Mouse (Mus musculus): Measurements from ENCODE around the gene Csrnp3. TPM values are rescaled to one million over a fixed set of nuclear protein-coding genes. Genes with fewer than 3 reads are reported as not detected.

Gene Csrnp3
- total RNA-seq, 4 experiments from 2014 or later: 0.32 to 0.87 (median 0.63) TPM

- DNase-seq (ENCODE audit: low spot score): no peak
Measured at GRCm38 (mm10) chr2:66018711-66019110, 173.1 kb downstream of the Csrnp3 start.

DNA sequence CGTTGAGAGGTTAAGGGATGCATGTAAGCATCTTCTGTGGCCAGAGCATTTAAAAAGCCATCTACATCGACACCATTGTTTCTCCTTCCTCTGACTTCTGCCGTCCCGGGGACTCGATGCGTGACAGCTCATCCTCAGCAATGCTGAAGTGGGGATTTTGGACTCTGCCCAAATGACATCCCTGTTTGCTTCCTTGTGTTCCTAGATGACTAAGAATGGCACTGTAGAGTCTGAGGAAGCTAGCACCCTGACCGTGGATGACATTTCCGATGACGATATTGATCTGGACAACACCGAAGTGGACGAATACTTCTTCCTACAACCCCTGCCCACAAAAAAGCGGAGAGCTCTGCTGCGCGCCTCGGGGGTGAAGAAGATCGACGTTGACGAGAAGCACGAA, 173.7 kb downstream of the Csrnp3 start:
- no peak for DNase-seq (ENCODE audit: low spot score)

- no peak for DNase-seq (ENCODE audit: low spot score)
Measured at GRCm38 (mm10) chr2:66023419-66023818, 177.9 kb downstream of the Csrnp3 start.

- DNase-seq (ENCODE audit: low spot score): no peak
Measured at GRCm38 (mm10) chr2:66024837-66025236, 179.3 kb downstream of the Csrnp3 start.

GRCm38 (mm10) chr2:66028812-66029211, 183.2 kb downstream of the Csrnp3 start:
- no peak for DNase-seq (ENCODE audit: low spot score)

DNA sequence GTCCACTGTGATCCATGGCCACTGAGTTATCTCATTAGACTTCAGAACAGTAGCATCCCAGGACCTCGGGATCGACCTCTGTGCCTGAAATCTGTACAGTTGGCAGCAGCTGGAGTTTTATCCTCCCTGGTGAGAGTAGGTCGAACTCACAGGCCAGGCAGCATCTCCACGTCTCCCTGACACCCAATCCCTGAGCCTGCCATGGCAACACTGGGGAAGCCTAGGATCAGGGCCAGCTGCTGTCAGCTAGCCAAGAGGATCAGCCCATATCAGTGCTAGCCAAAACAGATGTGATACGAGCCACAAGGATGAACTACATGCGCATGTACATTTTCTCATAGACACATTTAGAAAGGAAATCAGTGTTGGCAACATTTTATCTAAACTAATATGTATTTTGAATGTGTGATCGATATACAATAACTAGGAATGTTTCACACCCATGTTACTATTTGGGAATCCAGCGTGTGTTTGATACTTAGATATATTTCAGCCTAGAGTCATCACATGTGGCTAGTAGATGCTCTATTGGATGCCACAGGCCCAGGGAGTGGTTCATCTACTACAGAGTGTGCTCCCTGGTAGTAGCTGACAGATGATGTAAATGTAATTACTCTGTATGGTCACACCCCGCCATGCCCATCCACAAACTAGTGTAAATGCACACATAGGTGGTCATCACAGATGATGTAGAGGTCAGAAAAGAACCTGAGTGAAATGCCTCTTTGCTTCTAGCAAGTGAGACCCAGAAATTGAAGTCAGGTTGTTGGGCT, 189.5 kb downstream of the Csrnp3 start:
- no peak for DNase-seq (ENCODE audit: low spot score)

GRCm38 (mm10) chr2:66040611-66041010, 195.0 kb downstream of the Csrnp3 start:
- DNase-seq (ENCODE audit: low spot score): no peak

DNA sequence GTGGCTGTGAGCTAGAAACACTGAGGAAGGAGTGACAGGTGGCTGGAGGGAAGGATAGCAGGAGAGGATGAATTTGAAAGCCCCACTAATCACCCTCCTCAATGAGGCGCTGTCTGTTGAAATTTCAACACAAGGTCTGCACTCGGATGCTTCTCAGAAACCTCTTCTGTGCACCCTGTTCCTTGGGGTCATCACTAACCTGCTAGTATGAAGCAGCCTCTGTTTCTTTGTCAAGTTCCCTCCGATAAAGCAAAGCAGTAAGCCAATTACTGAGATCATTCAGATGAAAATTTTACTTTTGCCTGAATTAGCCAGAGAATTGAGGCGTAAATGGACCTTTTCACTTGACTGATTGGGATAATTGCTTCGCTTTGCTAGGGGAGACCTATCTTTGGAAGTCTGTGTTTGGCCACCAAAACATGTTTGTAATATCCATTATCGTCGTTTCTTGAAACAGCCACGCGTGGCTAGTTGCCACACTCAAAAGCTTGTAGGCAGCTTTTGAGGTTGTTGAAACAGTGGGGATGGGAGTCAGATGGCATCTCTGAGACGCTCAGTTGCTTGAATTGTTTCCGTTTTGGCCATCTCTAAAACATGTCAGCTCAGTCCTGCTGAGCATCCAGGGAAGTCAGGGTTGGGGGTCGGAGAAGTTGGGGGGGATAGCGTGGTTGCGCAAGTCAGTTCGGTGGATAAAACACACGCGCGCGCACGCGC, 195.8 kb downstream of the Csrnp3 start:
- DNase-seq (ENCODE audit: low spot score): no peak

DNA sequence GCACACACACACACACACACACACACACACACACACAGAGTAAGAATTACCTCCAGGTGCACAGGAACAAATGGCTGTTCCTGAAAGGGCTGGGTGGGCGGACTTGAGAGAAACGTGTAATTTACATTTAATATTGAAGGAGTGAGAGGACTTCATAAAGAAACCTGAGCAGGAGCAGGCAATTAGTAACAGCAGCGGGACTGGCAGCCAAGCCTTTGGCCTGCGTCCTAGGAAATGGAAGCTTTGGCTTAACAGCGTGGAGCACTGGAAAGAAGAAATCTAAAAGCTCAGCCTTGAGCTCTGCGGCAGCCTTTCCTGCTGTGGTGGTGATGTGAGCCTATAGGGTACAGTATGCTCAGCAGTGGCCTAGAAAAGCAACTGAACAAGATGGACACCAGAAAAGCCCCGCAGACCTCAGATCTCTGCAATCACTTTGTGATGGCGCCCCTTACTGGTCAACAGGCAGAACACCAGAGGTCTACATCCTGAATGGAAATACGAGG, 196.4 kb downstream of the Csrnp3 start:
- DNase-seq (ENCODE audit: low spot score): no peak

GRCm38 (mm10) chr2:66043441-66044404, 198.2 kb downstream of the Csrnp3 start:
- no peak for DNase-seq (ENCODE audit: low spot score)

DNA sequence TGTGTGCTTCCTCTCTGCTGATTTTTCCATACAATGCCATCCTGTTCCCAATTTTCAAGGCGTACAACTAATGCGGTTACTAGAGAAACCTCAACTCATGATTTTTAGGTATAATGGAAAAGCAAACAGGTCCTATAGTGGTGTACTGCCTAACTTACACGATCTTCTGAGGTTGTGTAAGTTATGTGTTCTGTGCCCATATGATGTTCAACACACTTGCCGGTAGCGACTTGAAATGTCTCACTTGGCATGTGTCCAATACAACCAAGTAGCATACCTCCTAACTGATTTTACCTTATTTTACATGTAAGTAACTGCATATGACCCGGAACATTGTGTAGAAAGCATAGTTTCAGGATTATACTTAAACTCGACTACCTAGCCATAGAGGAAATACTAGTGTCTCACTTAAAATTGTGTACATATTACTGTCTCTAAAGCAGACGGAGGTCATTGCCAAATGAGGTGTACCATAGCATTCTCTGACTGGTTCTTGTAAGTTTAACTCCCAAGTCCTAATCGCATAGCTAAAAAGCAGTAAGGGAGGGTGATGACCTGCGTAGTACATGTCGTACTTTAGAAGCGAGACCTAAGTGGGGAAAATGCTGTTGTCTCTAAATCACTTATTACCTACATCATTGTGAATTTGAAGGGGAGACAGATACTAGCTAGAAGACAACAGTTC, 199.0 kb downstream of the Csrnp3 start:
- no peak for DNase-seq (ENCODE audit: low spot score)

GRCm38 (mm10) chr2:66063291-66063690, 217.7 kb downstream of the Csrnp3 start:
- no peak for DNase-seq (ENCODE audit: low spot score)

DNA sequence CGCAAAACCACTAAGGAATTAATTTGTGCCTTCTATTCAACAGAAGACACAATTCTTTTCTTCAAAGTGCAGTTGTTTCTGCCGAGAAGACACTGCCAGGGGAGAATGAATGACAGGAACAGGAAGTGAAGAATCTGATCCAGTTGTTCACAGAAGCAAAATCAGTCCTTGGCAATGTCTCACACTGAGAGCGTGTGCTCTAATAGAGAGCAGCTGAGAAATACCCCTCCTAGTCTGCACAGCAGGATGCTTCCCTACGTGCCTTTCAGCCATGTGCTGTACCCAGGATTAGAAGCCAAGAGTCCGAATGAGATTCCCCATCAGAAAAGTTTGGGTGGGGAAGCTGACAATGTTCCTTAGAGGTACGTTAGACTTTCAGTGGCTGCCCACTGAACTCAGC, 223.9 kb downstream of the Csrnp3 start:
- no peak for DNase-seq (ENCODE audit: low spot score)

- DNase-seq (ENCODE audit: low spot score): no peak
Measured at GRCm38 (mm10) chr2:66080731-66081130, 235.2 kb downstream of the Csrnp3 start.

Other genes starting within 250 kb of the Csrnp3 start
- under 1 TPM; 0.33 to 0.60 (median 0.47) TPM for gene Scn2a, start 225.0 kb upstream of the Csrnp3 start, total RNA-seq (2022)